Mouse (Mus musculus): ENCODE measurements around the gene Mpg.

GRCm38 (mm10) chr11:32248350-32248749, 22.0 kb downstream of the Mpg start:
- TF ChIP-seq CTCF (IDR thresholded peaks at IDR 0.05; ENCODE audit: low read depth) (no peak), EP300 (IDR thresholded peaks at IDR 0.05; ENCODE audit: low read depth) (no peak)
